In the genomic region with DNA sequence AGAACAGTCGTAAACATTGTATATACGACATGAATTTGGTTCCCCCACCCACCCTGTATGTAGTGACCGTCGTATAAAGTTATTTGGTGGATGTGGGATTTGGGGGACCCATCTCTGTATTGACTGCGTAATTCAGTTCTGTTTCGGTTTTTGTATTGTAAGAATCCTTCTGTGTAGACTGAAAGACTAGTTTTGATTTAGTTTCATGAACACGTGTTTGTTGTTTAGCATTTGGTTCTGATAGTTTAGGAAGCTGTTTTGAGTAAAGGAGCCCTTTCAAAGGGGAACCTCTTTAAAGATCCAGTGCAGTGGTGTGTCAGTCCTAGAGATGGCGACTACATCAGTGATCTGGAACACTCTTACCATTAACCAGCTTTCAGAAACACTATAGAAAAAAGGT, we compare ENCODE assay signal across 8 mouse cellular contexts. TPM values are rescaled to one million over a fixed set of nuclear protein-coding genes. Genes with fewer than 3 reads are reported as not detected.
DNase-seq lines count a peak whose midpoint lies in the region; ATAC-seq lines count a peak whose summit lies in the region.

No protein-coding gene starts in this region.

- peaks cover 8% of the 10 kb centered on the region for H3K36me3 ChIP-seq in erythroblast, embryonic 14.5 days (ENCODE audit: control insufficient read depth)
- no peaks in the 10 kb centered on the region for H3K36me3 ChIP-seq in forebrain, embryonic 16.5 days (ENCODE audit: control insufficient read depth, insufficient read depth)
- no peaks in the 10 kb centered on the region for H3K36me3 ChIP-seq in liver, embryonic 15.5 days (replicated peaks)

- peak overlapping the region; percentile 97 for H3K4me3 ChIP-seq in erythroblast, embryonic 14.5 days (replicated peaks)
- H3K4me3 ChIP-seq in forebrain, embryonic 16.5 days (replicated peaks; ENCODE audit: low read length), result peak overlapping the region; percentile 92
- peak overlapping the region; percentile 96 for H3K4me3 ChIP-seq in liver, embryonic 15.5 days (replicated peaks)

- no peaks in the 10 kb centered on the region for H3K9me3 ChIP-seq in erythroblast, embryonic 14.5 days (ENCODE audit: control insufficient read depth, low read length)
- no peaks in the 10 kb centered on the region for H3K9me3 ChIP-seq in forebrain, embryonic 16.5 days (ENCODE audit: control insufficient read depth, low read length)
- no peaks in the 10 kb centered on the region for H3K9me3 ChIP-seq in liver, embryonic 15.5 days (replicated peaks)

- 15% methylated on average over 8 of the region's 8 CpGs for WGBS in forebrain, embryonic 16.5 days
- WGBS in liver, embryonic 15.5 days (ENCODE audit: insufficient replicate concordance), result 25% methylated on average over 8 of the region's 8 CpGs

- H3K4me2 ChIP-seq in forebrain, embryonic 16.5 days (ENCODE audit: low read length), result peak overlapping the region; percentile 66
- peak overlapping the region; percentile 82 for H3K4me2 ChIP-seq in liver, embryonic 15.5 days

- H3K4me1 ChIP-seq in erythroblast, embryonic 14.5 days (ENCODE audit: control insufficient read depth), result peaks cover 75% of the 10 kb centered on the region
- H3K4me1 ChIP-seq in forebrain, embryonic 16.5 days (replicated peaks; ENCODE audit: control insufficient read depth, insufficient read depth, low read length), result peaks cover 24% of the 10 kb centered on the region
- peaks cover 72% of the 10 kb centered on the region for H3K4me1 ChIP-seq in liver, embryonic 15.5 days (replicated peaks)

- no peaks in the 10 kb centered on the region for H3K27me3 ChIP-seq in erythroblast, embryonic 14.5 days (ENCODE audit: control insufficient read depth)
- no peaks in the 10 kb centered on the region for H3K27me3 ChIP-seq in forebrain, embryonic 16.5 days (replicated peaks; ENCODE audit: control insufficient read depth, insufficient read depth, low read length)
- no peaks in the 10 kb centered on the region for H3K27me3 ChIP-seq in liver, embryonic 15.5 days

- peak; percentile 27 for DNase-seq in 3T3-L1 (ENCODE audit: low read depth, low spot score)
- DNase-seq in T-cell, adult 2 months (ENCODE audit: low spot score), result no peak
- DNase-seq in cerebellum, postnatal 4 days (ENCODE audit: low spot score in 2 of 2), result no peak
- no peak for DNase-seq in cerebellum, adult 8-10 months

- no peak for ATAC-seq in erythroblast, adult 5-6 weeks (replicated peaks; ENCODE audit: low FRiP score, poor library complexity, severe bottlenecking)
- no peak for ATAC-seq in forebrain, embryonic 16.5 days
- no peak for ATAC-seq in liver, embryonic 15.5 days (ENCODE audit: insufficient read depth)

- H3K27ac ChIP-seq in forebrain, embryonic 16.5 days (ENCODE audit: low read length), result no peak overlapping the region
- H3K27ac ChIP-seq in liver, embryonic 15.5 days (replicated peaks), result peak overlapping the region; percentile 97

- peak overlapping the region; percentile 96 for H3K9ac ChIP-seq in forebrain, embryonic 16.5 days (replicated peaks; ENCODE audit: low read depth, low read length)
- H3K9ac ChIP-seq in liver, embryonic 15.5 days, result peak overlapping the region; percentile 97

RNA-seq across cellular contexts. Expression of a gene that starts 1.4 kb away (rescaled TPM):
- polyA plus RNA-seq in erythroblast, embryonic 14.5 days (2012), result 0.05 TPM in 2 replicates
- total RNA-seq in erythroblast, adult 5-6 weeks (2015; ENCODE audit: low replicate concordance), result 50.7 and 66.9 TPM in 2 replicates
- total RNA-seq in erythroblast, adult 5-6 weeks (2017; ENCODE audit: low replicate concordance), result 116 and 118 TPM in 2 replicates
- 61.6 and 67.3 TPM in 2 replicates for polyA plus RNA-seq in forebrain, embryonic 16.5 days (2015; fragmentation: Nextera tagmentation; extraction: Ambion mirVana)
- polyA plus RNA-seq in liver, embryonic 15.5 days (2015; fragmentation: Nextera tagmentation; extraction: Ambion mirVana), result 17.6 and 19.3 TPM in 2 replicates

Comparison
In these comparisons a context has a peak if more than half of its experiments do, and no peak if none do; other contexts are left out.
1. RNA of a gene that starts 1.4 kb away (polyA plus RNA-seq): 61.6 to 67.3 TPM in forebrain, embryonic 16.5 days and 17.6 to 19.3 TPM in liver, embryonic 15.5 days; 0.05 TPM in erythroblast, embryonic 14.5 days; every median in the first group is over 10 times any median in the second.
2. Peak in every context shown above with its lines, with median percentiles within 50 percentile points of each other: H3K4me3 ChIP-seq.